Mouse (Mus musculus) limb, embryonic 14.5 days (tissue): ENCODE results near the gene Cep72. TPM values are rescaled to one million over a fixed set of nuclear protein-coding genes. Genes with fewer than 3 reads are reported as not detected.

Source experiments
- ATAC-seq: fragments of 200-750 bp; cut with Nextera tagmentation; 2 replicates; pipeline ENCODE4 v1.8.0; 2017; ENCODE audit warnings: low read depth, moderate number of reproducible peaks, moderate TSS enrichment; ENCODE audit not compliant: low FRiP score
- DNase-seq: peaks from one replicate; pipeline ENCODE4 v3.0.0-alpha.2; 2015; ENCODE audit warnings: low spot score
- H3K27ac ChIP-seq: fragments of 300-500 bp; sonication (generic); replicated peaks from 2 replicates; pipeline ENCODE4 v1.5.1; 2014; ENCODE audit warnings: low read depth, mild to moderate bottlenecking, low read length, moderate library complexity, mixed read lengths
- H3K27me3 ChIP-seq: fragments of 300-500 bp; sonication (generic); 2 replicates; pipeline ENCODE4 v1.6.1; 2014; ENCODE audit warnings: low read length, mixed read lengths; ENCODE audit not compliant: control insufficient read depth, insufficient read depth
- H3K36me3 ChIP-seq: fragments of 300-500 bp; sonication (generic); 2 replicates; pipeline ENCODE4 v1.6.1; 2014; ENCODE audit warnings: mild to moderate bottlenecking, low read length, moderate library complexity, mixed read lengths; ENCODE audit not compliant: control insufficient read depth, insufficient read depth
- H3K4me1 ChIP-seq: fragments of 300-500 bp; sonication (generic); 2 replicates; pipeline ENCODE4 v1.6.1; 2014; ENCODE audit warnings: antibody characterized with exemption, low read length, mixed read lengths; ENCODE audit not compliant: control insufficient read depth, insufficient read depth
- H3K4me2 ChIP-seq: fragments of 300-500 bp; sonication (generic); replicated peaks from 2 replicates; pipeline ENCODE4 v1.6.1; 2014; ENCODE audit warnings: low read depth, mild to moderate bottlenecking, low read length, moderate library complexity; ENCODE audit not compliant: severe bottlenecking
- H3K4me3 ChIP-seq: fragments of 300-500 bp; sonication (generic); replicated peaks from 2 replicates; pipeline ENCODE4 v1.5.1; 2014; ENCODE audit warnings: low read length
- H3K9ac ChIP-seq: fragments of 300-500 bp; sonication (generic); 2 replicates; pipeline ENCODE4 v1.6.1; 2014; ENCODE audit warnings: mild to moderate bottlenecking, low read depth, low read length, moderate library complexity; ENCODE audit not compliant: severe bottlenecking
- H3K9me3 ChIP-seq: fragments of 300-500 bp; sonication (generic); 2 replicates; pipeline ENCODE4 v1.6.1; 2016; ENCODE audit warnings: low read length; ENCODE audit not compliant: control insufficient read depth
- POLR2A ChIP-seq: fragments of 200-500 bp; IDR thresholded peaks from 2 replicates; pipeline ENCODE4 v1.8.0; 2012; ENCODE audit warnings: inconsistent platforms, mild to moderate bottlenecking, moderate library complexity, borderline replicate concordance; ENCODE audit not compliant: insufficient read depth, insufficient read length; ENCODE audit errors: extremely low read depth
- WGBS: fragments of 180-500 bp; shearing (Covaris S2); extraction: QIAGEN DNeasy Blood & Tissue Kit; methylation state at CpG from one replicate; pipeline ENCODE4 v1.1.7; 2014; 5-methylcytosine and 5-hydroxymethylcytosine counted together
- polyA plus RNA-seq, 2 experiments: library from polyadenylated mRNA; depleted of rRNA in 1 of 2; stranded (reverse) in 1 of 2; unstranded in 1 of 2; fragments of >200 nt; fragmentation: Nextera tagmentation in 1 of 2; extraction: Ambion mirVana in 1 of 2; gene quantifications; 2 replicates each; pipeline versions ENCODE4 v1.2.1 to v1.2.3; 2012 to 2014

Cep72 gene
- 13.6 and 14.3 TPM in 2 replicates for polyA plus RNA-seq (2012; rRNA removed)
- polyA plus RNA-seq (2014; fragmentation: Nextera tagmentation; extraction: Ambion mirVana), result 11.2 and 13.5 TPM in 2 replicates

DNA sequence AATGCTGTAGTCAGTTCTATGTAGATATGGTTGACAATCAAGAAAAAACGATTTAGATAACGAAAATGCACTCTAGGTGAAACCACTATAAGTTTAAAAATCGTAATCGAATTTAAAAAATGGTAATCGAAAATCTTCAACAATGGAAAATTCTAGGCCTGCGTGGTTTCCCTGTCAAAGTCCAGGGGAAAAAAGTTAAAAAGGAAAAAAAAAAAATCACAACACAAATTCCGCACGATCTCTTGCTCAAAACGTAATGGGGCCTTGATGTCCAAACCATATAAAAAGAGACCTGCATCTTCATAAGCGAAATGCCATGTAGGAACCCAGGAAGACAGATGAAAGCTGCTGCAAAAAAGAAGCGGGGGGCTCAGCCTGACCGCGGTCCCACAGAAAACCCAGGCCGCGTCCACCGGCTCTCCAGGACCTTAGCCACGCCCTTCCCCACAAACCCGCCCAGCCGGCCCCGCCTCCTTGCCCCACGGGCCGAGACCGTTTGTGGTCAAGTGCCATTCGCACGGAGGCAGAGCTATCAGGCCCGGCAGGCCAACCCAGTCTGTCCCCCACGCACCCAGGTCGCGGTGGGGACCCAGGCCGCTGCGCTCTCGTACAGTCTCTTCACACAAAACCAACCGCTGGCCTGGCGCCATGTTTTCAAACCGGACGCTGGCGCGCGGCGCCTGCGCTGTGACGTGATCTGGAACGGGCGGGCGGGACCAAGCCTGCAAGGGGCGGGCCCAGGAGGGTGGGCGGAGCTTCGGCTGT is at the start of gene Cep72:
Gene Cep72 (minus strand): TSS at position 687 of the 765 bp plus-strand sequence.
- peak; percentile 97 for ATAC-seq

DNA sequence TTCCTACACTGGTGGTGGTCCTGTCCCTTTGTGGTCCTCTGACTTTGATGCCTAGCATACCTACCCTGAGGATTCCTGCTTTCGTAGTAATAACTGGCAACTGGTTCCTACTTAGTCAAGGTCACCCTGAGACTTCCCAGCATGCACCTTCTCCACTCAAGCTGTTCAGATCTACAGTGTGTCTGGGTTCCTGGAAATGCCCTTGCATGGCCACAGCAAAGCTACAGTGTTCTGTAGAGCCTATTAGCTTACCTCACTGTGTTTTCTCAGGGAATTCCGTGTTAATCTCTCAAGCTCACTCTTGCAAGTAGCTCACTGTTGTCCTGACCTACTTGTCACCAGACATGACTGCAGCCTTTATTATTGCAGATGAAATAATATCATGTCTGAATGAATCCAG is 45.3 kb upstream of the Cep72 start:
- no peak for TF ChIP-seq POLR2A
- H3K27ac ChIP-seq, result no peak overlapping the region
- ATAC-seq (no peak), DNase-seq (no peak)
- H3K36me3 ChIP-seq, result no peaks in the 10 kb centered on the region
- no peaks in the 10 kb centered on the region for H3K4me1 ChIP-seq
- no peak overlapping the region for H3K9ac ChIP-seq
- 87% methylated on average over 2 of the region's 2 CpGs for WGBS
- H3K9me3 ChIP-seq, result no peaks in the 10 kb centered on the region
- no peaks in the 10 kb centered on the region for H3K27me3 ChIP-seq
- H3K4me3 ChIP-seq, result no peak overlapping the region
- no peak overlapping the region for H3K4me2 ChIP-seq

More for the DNA sequence above, at the start of gene Cep72:
- Histone ChIP-seq H3K4me2 (peak within 1 kb of the TSS; percentile 54), H3K27ac (peak within 1 kb of the TSS; percentile 81), H3K4me3 (peak within 1 kb of the TSS; percentile 77), H3K9ac (peak within 1 kb of the TSS; percentile 84), H3K27me3 (no peaks in the 10 kb centered on the region), H3K4me1 (no peaks in the 10 kb centered on the region), H3K36me3 (peaks cover 13% of the 10 kb centered on the region), H3K9me3 (no peaks in the 10 kb centered on the region)
- DNase-seq, result peak; percentile 93
- TF ChIP-seq POLR2A, result 0 out of 2 replicates have a peak, but pooled peaks have one; percentile 71
- 4% methylated on average over 45 of the region's 48 CpGs for WGBS

- no peak for DNase-seq
- Histone ChIP-seq H3K36me3 (no peaks in the 10 kb centered on the region), H3K27ac (no peak overlapping the region), H3K4me2 (no peak overlapping the region), H3K27me3 (no peaks in the 10 kb centered on the region), H3K9me3 (no peaks in the 10 kb centered on the region), H3K9ac (no peak overlapping the region), H3K4me3 (no peak overlapping the region), H3K4me1 (no peaks in the 10 kb centered on the region)
- no peak for TF ChIP-seq POLR2A
- 52% methylated on average over 7 of the region's 7 CpGs for WGBS
- no peak for ATAC-seq
Observed at GRCm38 (mm10) chr13:74104417-74104816, 42.3 kb upstream of the Cep72 start.

DNA sequence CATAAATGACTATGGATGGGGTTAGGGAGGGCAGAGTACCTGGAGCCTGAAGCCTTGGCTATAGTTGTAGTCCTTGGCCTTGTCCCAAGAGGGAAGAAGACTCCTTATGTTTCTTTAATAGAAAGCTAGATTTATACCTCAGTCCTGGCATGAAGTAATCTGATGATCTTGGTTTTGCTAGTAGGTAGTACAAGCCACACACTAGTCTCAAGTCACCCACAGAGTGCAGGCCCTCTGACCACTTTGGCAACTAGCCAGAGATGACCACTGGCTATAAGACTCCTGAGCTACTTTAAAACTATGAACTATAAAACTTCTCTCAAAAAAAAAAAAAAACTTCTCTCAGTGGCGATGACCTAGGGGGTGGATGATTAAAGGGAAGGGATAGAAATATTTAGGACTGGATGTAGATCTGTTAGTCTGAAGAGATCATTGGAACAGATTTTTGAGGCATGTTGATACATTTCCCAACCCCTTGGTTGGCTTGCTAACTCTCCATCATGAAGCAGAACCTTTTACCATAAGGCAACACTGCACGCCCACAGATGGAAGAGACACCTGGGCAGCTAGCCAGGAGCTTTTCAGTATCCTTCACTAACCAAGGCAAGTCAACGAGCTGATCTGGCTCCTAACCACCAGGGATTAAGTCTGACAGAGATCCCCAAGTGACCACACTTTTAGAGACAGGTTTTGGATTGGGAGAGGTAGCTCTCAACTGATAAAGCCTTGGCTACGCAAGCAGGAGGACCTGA is 40.9 kb upstream of the Cep72 start:
- DNase-seq (no peak), ATAC-seq (no peak)
- H3K9me3 ChIP-seq, result no peaks in the 10 kb centered on the region
- no peak overlapping the region for H3K9ac ChIP-seq
- no peaks in the 10 kb centered on the region for H3K4me1 ChIP-seq
- H3K4me2 ChIP-seq, result no peak overlapping the region
- no peak overlapping the region for H3K27ac ChIP-seq
- H3K27me3 ChIP-seq, result no peaks in the 10 kb centered on the region
- TF ChIP-seq POLR2A, result no peak
- 85% methylated on average over 4 of the region's 4 CpGs for WGBS
- no peak overlapping the region for H3K4me3 ChIP-seq
- no peaks in the 10 kb centered on the region for H3K36me3 ChIP-seq

DNA sequence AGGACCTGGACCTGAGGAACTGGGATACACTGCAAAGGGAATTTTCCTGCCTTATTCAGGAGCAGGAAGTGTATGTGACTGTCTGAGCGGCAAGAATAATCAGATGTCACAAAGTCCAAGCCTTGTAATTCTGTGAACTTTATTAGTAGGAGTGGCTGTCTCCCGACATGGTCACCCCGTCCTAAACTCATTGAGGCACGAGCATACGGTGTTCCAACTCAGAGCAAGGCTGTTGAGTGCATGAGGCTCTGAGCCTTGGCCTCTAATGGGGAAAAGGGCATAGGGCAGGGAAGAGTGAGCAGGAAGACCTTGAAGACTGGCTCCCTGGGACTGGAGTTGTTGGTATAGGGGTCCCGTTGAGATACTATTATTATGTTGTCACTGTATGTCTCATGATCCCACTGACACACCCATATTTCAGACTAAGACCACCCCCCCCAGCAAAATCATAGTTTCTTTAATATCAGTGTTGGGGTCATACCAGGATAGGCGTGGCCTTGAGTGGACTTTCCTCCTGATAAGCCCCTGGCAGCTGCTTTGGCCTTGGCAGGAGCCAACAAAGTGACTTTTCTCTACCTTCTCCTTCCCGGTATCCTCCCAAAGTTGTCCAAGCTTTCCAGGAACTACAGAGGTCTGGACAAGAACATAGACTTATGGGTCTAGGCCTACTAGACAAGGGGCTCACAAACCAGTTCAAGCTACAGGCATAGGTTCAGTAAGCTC is 40.2 kb upstream of the Cep72 start:
- TF ChIP-seq POLR2A, result no peak
- no peaks in the 10 kb centered on the region for H3K27me3 ChIP-seq
- 76% methylated on average over 8 of the region's 8 CpGs for WGBS
- no peak overlapping the region for H3K27ac ChIP-seq
- H3K4me3 ChIP-seq, result no peak overlapping the region
- ATAC-seq (no peak), DNase-seq (no peak)
- no peaks in the 10 kb centered on the region for H3K36me3 ChIP-seq
- H3K9me3 ChIP-seq, result no peaks in the 10 kb centered on the region
- no peak overlapping the region for H3K4me2 ChIP-seq
- H3K4me1 ChIP-seq, result no peaks in the 10 kb centered on the region
- H3K9ac ChIP-seq, result no peak overlapping the region
